32 mouse cellular contexts compared by ENCODE assay signal in genomic region chr7:131162251-131162650, GRCm38 (mm10). TPM values are rescaled to one million over a fixed set of nuclear protein-coding genes. Genes with fewer than 3 reads are reported as not detected.
"Had no signal": no experiment of that assay in that cellular context is flagged by ENCODE, and none has a peak within 500 bp of the region (broad histone marks: within the 10 kb centered on the region; RNA-seq: fewer than 3 reads in every experiment).

No protein-coding gene starts in this region.

- DNase-seq: cerebellum, adult 8-10 months; embryo, embryonic 11 days; forebrain, postnatal 0 days; gastrocnemius, adult 2 months; gastrocnemius, postnatal 10 days; gastrocnemius, postnatal 14 days; gastrocnemius, postnatal 25 days; gastrocnemius, postnatal 36 days; heart, adult 18-20 months; heart, adult 2 months had no signal

- H3K36me3 ChIP-seq: embryonic facial prominence, embryonic 10.5 days; embryonic facial prominence, embryonic 12.5 days; embryonic facial prominence, embryonic 13.5 days; embryonic facial prominence, embryonic 15.5 days; forebrain, embryonic 10.5 days; forebrain, embryonic 12.5 days; forebrain, embryonic 15.5 days had no signal

- H3K4me1 ChIP-seq: embryonic facial prominence, embryonic 10.5 days; embryonic facial prominence, embryonic 12.5 days; embryonic facial prominence, embryonic 13.5 days; embryonic facial prominence, embryonic 15.5 days; forebrain, embryonic 10.5 days; forebrain, embryonic 12.5 days; forebrain, embryonic 13.5 days; forebrain, embryonic 15.5 days had no signal

- H3K27me3 ChIP-seq: embryonic facial prominence, embryonic 12.5 days; embryonic facial prominence, embryonic 13.5 days; embryonic facial prominence, embryonic 15.5 days; forebrain, embryonic 12.5 days; forebrain, embryonic 13.5 days; forebrain, embryonic 15.5 days had no signal

- H3K4me3 ChIP-seq: embryonic facial prominence, embryonic 10.5 days; embryonic facial prominence, embryonic 12.5 days; embryonic facial prominence, embryonic 13.5 days; embryonic facial prominence, embryonic 15.5 days; erythroblast, embryonic 14.5 days; forebrain, embryonic 10.5 days; forebrain, embryonic 12.5 days; forebrain, embryonic 13.5 days; forebrain, embryonic 15.5 days; gastrocnemius, adult 2 months; heart, adult 2 months had no signal

- H3K9me3 ChIP-seq: embryonic facial prominence, embryonic 10.5 days; embryonic facial prominence, embryonic 12.5 days; embryonic facial prominence, embryonic 13.5 days; embryonic facial prominence, embryonic 15.5 days; forebrain, embryonic 10.5 days; forebrain, embryonic 12.5 days; forebrain, embryonic 13.5 days; forebrain, embryonic 15.5 days had no signal

- H3K27ac ChIP-seq: embryonic facial prominence, embryonic 10.5 days; embryonic facial prominence, embryonic 12.5 days; embryonic facial prominence, embryonic 13.5 days; embryonic facial prominence, embryonic 15.5 days; forebrain, embryonic 10.5 days; forebrain, embryonic 12.5 days; forebrain, embryonic 13.5 days; forebrain, embryonic 15.5 days; gastrocnemius, adult 2 months; heart, adult 2 months had no signal

RNA-seq across cellular contexts. Expression of gene 5430419D17Rik, which starts 12.0 kb away (rescaled TPM):
- total RNA-seq: common myeloid progenitor, adult 5-6 weeks; gastrocnemius, adult 18-20 months; gastrocnemius, adult 2 months; gastrocnemius, adult 8-10 months; gastrocnemius, postnatal 10 days; gastrocnemius, postnatal 14 days; gastrocnemius, postnatal 25 days; gastrocnemius, postnatal 36 days; gastrocnemius, postnatal 4 days; granulocyte monocyte progenitor cell, adult 5-6 weeks had no signal
- polyA plus RNA-seq: embryonic facial prominence, embryonic 10.5 days; embryonic facial prominence, embryonic 11.5 days; embryonic facial prominence, embryonic 12.5 days; embryonic facial prominence, embryonic 13.5 days; embryonic facial prominence, embryonic 14.5 days; embryonic facial prominence, embryonic 15.5 days; erythroblast, embryonic 14.5 days; forebrain, embryonic 10.5 days; forebrain, embryonic 11.5 days; forebrain, embryonic 12.5 days; forebrain, embryonic 13.5 days; forebrain, embryonic 14.5 days; forebrain, embryonic 15.5 days; forebrain, embryonic 16.5 days had no signal

RNA-seq across cellular contexts. Expression of gene 4933402N03Rik, which starts 16.1 kb away (rescaled TPM):
- total RNA-seq: common myeloid progenitor, adult 5-6 weeks; forebrain, postnatal 0 days; gastrocnemius, adult 18-20 months; gastrocnemius, adult 2 months; gastrocnemius, adult 8-10 months; gastrocnemius, postnatal 10 days; gastrocnemius, postnatal 14 days; gastrocnemius, postnatal 25 days; gastrocnemius, postnatal 36 days; gastrocnemius, postnatal 4 days; granulocyte monocyte progenitor cell, adult 5-6 weeks; heart, adult 18-20 months; heart, adult 2 months had no signal
- polyA plus RNA-seq: cerebellum, adult 2 months; cortical plate, adult 2 months; embryonic facial prominence, embryonic 10.5 days; embryonic facial prominence, embryonic 11.5 days; embryonic facial prominence, embryonic 12.5 days; embryonic facial prominence, embryonic 13.5 days; embryonic facial prominence, embryonic 14.5 days; embryonic facial prominence, embryonic 15.5 days; erythroblast, embryonic 14.5 days; forebrain, embryonic 10.5 days; forebrain, embryonic 11.5 days; forebrain, embryonic 12.5 days; forebrain, embryonic 13.5 days; forebrain, embryonic 14.5 days; forebrain, embryonic 15.5 days; forebrain, embryonic 16.5 days; forebrain, postnatal 0 days; frontal cortex, adult 2 months; heart, adult 2 months had no signal
